Mouse (Mus musculus) kidney, adult 2 months (tissue): ENCODE measurements around the gene Klhl36. TPM values are rescaled to one million over a fixed set of nuclear protein-coding genes. Genes with fewer than 3 reads are reported as not detected.

ENCODE experiments used
- DNase-seq: peaks from one replicate; pipeline ENCODE4 v3.0.0; 2021
- H3K27ac ChIP-seq: fragments of 200-500 bp; 2 replicates; pipeline ENCODE4 v1.5.1; 2012; ENCODE audit warnings: low read depth, low read length, control low read depth, inconsistent platforms; ENCODE audit not compliant: insufficient read depth
- H3K27me3 ChIP-seq: fragments of 200-500 bp; replicated peaks from 2 replicates; pipeline ENCODE4 v1.6.1; 2012; ENCODE audit warnings: mild to moderate bottlenecking, moderate library complexity, low read length, inconsistent platforms; ENCODE audit not compliant: control insufficient read depth, insufficient read depth
- H3K36me3 ChIP-seq: fragments of 200-500 bp; 2 replicates; pipeline ENCODE4 v1.6.1; 2012; ENCODE audit warnings: mild to moderate bottlenecking, moderate library complexity, low read length, inconsistent platforms; ENCODE audit not compliant: control insufficient read depth, insufficient read depth
- H3K4me1 ChIP-seq: fragments of 200-500 bp; 2 replicates; pipeline ENCODE4 v1.6.1; 2011; ENCODE audit warnings: low read length; ENCODE audit not compliant: control insufficient read depth, insufficient read depth
- H3K4me3 ChIP-seq: fragments of 200-500 bp; 2 replicates; pipeline ENCODE4 v1.5.1; 2011; ENCODE audit warnings: mild to moderate bottlenecking, low read depth, low read length, control low read depth; ENCODE audit not compliant: insufficient read depth
- CTCF ChIP-seq: fragments of 200-500 bp; conservative IDR thresholded peaks from 2 replicates; pipeline ENCODE4 v1.5.1; 2011; ENCODE audit warnings: low read depth, mild to moderate bottlenecking, control low read depth, low read length, moderate library complexity, mixed read lengths; ENCODE audit not compliant: insufficient read depth, insufficient read length
- POLR2A ChIP-seq: fragments of 200-500 bp; IDR thresholded peaks from one replicate; pipeline ENCODE4 v1.6.1; 2011; ENCODE audit warnings: low read depth, low read length, control low read depth
- WGBS: fragments of 180-500 bp; shearing (Covaris S2); methylation state at CpG from one replicate; pipeline ENCODE4 v1.1.7; 2018; 5-methylcytosine and 5-hydroxymethylcytosine counted together
- polyA plus RNA-seq: library from polyadenylated mRNA; depleted of rRNA; stranded (reverse); fragments of >200 nt; gene quantifications from 2 replicates; pipeline ENCODE4 v1.2.3, GENCODE M21; 2012

Klhl36 gene
- polyA plus RNA-seq, 1 experiment, result 37.7 TPM

DNA sequence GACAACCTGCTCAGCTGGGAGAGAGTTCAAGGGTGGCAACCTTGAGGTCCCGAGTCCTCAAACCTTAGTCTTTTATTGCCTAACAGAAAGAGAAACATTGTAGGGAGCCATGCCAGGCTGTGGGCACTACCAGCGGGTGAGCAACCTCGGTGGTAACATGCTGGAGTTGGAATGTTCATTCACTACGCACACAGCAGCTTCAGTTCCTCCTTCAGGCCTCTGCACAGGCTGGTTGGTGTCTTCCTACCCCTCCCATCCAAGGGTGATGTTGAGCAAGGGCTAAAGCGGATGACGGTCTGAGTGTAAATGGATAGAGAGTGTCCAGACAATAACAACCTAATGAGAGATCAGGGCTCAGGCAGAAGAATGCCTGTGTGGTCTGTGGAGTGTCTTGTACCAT is 4.3 kb upstream of the Klhl36 start:
- Histone ChIP-seq H3K27me3 (no peaks in the 10 kb centered on the region), H3K4me1 (peaks cover 13% of the 10 kb centered on the region), H3K36me3 (no peaks in the 10 kb centered on the region), H3K4me3 (no peak overlapping the region), H3K27ac (no peak overlapping the region)
- 57% methylated on average over 6 of the region's 6 CpGs for WGBS
- no peak for DNase-seq
- TF ChIP-seq CTCF, result no peak
- TF ChIP-seq POLR2A, result no peak

DNA sequence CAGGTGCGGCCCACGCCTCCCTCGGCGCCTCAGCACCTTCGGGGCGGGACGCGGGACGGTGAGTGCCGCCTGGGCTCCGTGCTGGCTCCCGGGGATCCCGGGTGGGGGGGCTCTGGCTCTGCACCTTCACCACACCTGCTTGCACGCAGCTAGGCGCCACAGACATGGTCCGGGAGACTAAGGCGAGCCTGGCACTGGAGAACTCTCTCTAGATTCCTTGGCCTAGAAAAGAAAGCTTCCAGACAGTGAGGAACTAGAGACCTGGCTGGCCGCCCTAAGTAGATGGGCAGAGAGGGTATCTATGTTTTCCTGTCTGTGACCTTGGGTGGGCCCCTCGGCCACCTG is 296 bp downstream of the Klhl36 start:
- Histone ChIP-seq H3K4me1 (peaks cover 4% of the 10 kb centered on the region; the same call in 1 of the 2 replicates), H3K27me3 (no peaks in the 10 kb centered on the region), H3K4me3 (peak overlapping the region; percentile 95), H3K27ac (peak overlapping the region; percentile 41; the same call in 1 of the 2 replicates), H3K36me3 (no peaks in the 10 kb centered on the region)
- no peak for DNase-seq
- WGBS, result 2% methylated on average over 19 of the region's 19 CpGs
- TF ChIP-seq CTCF (no peak), POLR2A (no peak)

DNA sequence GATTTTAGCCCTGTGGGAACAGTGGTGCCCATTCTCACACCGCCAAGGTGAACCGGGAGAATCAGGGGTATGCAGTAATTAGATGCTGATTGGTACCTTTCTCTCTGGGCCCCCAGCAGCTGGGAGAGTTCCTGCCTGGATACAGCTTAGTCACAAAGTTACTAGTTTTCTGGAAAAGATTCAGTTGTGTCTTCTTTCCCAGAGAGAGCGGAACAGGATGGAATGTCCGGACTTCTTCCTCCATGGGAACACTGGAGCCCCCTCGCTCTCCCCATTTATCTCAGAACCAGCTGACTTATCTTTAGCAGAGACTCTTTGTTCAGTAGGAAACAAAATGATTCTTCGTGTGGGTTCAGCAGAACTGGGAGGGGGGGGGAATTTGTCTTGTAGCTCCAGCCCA is 683 bp downstream of the Klhl36 start:
- Histone ChIP-seq H3K4me1 (peaks cover 4% of the 10 kb centered on the region; the same call in 1 of the 2 replicates), H3K27me3 (no peaks in the 10 kb centered on the region), H3K36me3 (no peaks in the 10 kb centered on the region), H3K27ac (no peak overlapping the region), H3K4me3 (peak overlapping the region; percentile 95)
- 19% methylated on average over 6 of the region's 6 CpGs for WGBS
- DNase-seq, result no peak
- TF ChIP-seq POLR2A (no peak), CTCF (no peak)

DNA sequence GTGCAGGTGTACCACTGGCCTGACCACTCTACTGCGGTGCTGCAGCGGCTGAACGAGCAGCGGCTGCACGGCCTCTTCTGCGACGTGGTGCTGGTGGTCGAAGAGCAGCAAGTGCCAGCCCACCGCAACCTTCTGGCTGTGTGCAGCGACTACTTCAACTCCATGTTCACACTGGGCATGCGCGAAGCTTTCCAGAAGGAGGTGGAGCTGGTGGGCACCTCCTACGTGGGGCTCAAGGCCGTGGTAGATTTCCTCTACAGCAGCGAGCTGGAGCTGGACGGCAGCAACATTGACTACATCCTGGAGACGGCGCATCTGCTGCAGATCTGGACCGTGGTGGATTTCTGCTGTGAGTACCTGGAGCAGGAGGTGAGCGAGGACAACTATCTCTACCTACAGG is 7.5 kb downstream of the Klhl36 start:
- Histone ChIP-seq H3K27me3 (no peaks in the 10 kb centered on the region), H3K36me3 (peaks cover 4% of the 10 kb centered on the region; the same call in 1 of the 2 replicates), H3K4me1 (no peaks in the 10 kb centered on the region), H3K4me3 (no peak overlapping the region), H3K27ac (no peak overlapping the region)
- TF ChIP-seq CTCF (no peak), POLR2A (no peak)
- no peak for DNase-seq
- 81% methylated on average over 20 of the region's 20 CpGs for WGBS

DNA sequence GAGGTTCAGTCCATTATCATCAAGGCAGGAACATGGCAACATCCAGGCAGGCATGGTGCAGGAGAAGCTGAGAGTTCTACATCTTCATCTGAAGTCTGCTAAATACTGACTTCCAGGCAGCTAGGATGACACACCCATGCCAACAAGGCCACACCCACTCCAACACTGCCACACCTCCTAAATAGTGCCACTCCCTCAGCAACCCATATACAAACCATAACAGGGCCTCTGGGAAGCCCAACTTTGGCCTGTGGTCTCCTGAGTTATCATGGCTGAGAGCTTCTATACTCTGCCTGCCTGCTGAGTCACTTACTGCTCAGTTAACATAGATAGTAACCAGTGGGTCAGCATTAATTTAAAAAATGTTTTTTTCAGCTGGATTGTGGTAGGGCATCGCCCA is 11.1 kb downstream of the Klhl36 start:
- Histone ChIP-seq H3K27me3 (no peaks in the 10 kb centered on the region), H3K4me1 (no peaks in the 10 kb centered on the region), H3K4me3 (no peak overlapping the region), H3K27ac (no peak overlapping the region), H3K36me3 (peaks cover 4% of the 10 kb centered on the region; the same call in 1 of the 2 replicates)
- no peak for DNase-seq
- TF ChIP-seq CTCF (no peak), POLR2A (no peak)
- WGBS, result 100% methylated on average over 1 of the region's 1 CpGs

DNA sequence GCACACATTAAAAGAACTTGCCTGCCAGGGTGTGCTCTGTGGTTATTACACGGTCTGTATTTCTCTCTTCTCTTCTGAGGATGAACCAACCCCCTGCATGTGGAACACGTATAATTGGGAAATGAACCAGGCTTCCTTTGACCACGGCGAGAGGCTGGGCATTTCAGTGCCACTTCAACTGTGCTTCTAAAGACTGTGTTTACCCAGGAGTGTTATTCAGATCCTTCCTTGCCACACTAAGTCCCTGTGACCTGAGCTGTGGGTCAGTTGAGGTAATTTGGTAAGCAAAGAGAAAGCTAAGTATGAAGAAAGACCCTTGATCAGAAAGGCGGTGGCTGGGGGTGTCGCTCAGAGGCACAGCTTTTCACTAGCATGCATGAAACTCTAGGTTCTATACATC is 19.2 kb downstream of the Klhl36 start:
- Histone ChIP-seq H3K27me3 (no peaks in the 10 kb centered on the region), H3K27ac (peak overlapping the region; percentile 69), H3K4me1 (peaks cover 31% of the 10 kb centered on the region; the same call in 1 of the 2 replicates), H3K4me3 (no peak overlapping the region), H3K36me3 (no peaks in the 10 kb centered on the region)
- TF ChIP-seq POLR2A (no peak), CTCF (no peak)
- DNase-seq, result no peak
- WGBS, result 51% methylated on average over 6 of the region's 6 CpGs

DNA sequence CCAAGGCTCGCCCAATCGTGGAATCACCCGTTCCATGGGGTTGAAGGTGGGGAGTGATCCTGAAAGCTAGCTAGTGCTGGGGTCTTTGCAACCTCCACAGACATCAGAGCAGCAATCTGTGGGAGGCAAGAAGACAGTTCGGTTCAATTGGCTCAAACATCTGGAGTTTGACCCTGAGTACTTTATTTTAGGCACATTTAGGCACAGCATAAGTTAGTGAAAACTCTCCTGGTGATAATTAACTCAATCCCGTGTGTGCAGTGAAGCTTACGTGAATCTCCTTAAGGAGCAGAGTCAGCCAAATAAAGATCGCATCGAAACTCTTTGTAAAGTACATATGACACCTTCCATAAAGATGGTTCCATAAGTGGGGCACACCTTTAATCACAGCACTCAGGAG is 19.9 kb downstream of the Klhl36 start:
- no peak overlapping the region for H3K4me3 ChIP-seq
- H3K4me1 ChIP-seq, result peaks cover 31% of the 10 kb centered on the region; the same call in 1 of the 2 replicates
- peak; percentile 81 for DNase-seq
- 53% methylated on average over 8 of the region's 8 CpGs for WGBS
- peak overlapping the region; percentile 69 for H3K27ac ChIP-seq
- no peaks in the 10 kb centered on the region for H3K36me3 ChIP-seq
- TF ChIP-seq POLR2A, result no peak
- no peak for TF ChIP-seq CTCF
- H3K27me3 ChIP-seq, result no peaks in the 10 kb centered on the region
